Mouse (Mus musculus) spleen, adult 2 months (tissue): ENCODE measurements around the gene Hnrnpr.

Experiments
- CTCF ChIP-seq: fragments of 200-500 bp; IDR thresholded peaks from 2 replicates; pipeline ENCODE4 v1.5.1; 2011; ENCODE audit warnings: mild to moderate bottlenecking, inconsistent platforms; ENCODE audit not compliant: insufficient read depth, insufficient read length, insufficient replicate concordance; ENCODE audit errors: extremely low read depth
- POLR2A ChIP-seq: fragments of 200-500 bp; IDR thresholded peaks from 2 replicates; pipeline ENCODE4 v1.6.1; 2011; ENCODE audit warnings: low read depth, low read length, inconsistent platforms

DNA sequence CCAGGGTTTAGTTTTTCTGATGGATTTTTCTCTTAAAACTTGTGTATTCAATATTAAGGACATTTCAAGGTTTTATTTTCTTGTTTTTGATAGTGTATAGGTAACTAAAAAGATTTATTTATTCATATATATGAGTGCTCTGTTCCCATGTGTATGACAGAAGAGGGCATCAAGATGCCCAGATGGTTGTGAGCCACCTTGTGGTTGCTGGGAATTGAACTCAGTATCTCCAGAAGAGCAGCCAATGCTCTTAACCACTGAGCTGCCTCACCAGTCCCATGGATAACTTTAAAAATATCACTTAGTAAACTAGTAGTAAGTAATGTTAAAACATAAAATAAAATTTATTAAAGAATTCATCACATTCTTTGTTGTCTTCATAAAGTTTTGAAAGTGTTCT is 17.4 kb downstream of the Hnrnpr start:
- no peak for TF ChIP-seq POLR2A
- no peak for TF ChIP-seq CTCF
